Mouse (Mus musculus) common myeloid progenitor, adult 5-6 weeks (primary cell): ENCODE measurements around the gene Ebf3. TPM values are rescaled to one million over a fixed set of nuclear protein-coding genes. Genes with fewer than 3 reads are reported as not detected.

Experiments used
- ATAC-seq: replicated peaks from 2 replicates; pipeline ENCODE4 v1.8.0; 2016; ENCODE audit warnings: low read depth, mild to moderate bottlenecking, moderate TSS enrichment, inconsistent platforms; ENCODE audit not compliant: poor library complexity, severe bottlenecking
- total RNA-seq: library from RNA; stranded (forward); fragments of 200-1000, 187-1606 nt; gene quantifications from 2 replicates; pipeline ENCODE4 v1.2.3, GENCODE M21; 2017

Gene Ebf3
- total RNA-seq, 1 experiment from 2014 or later, result not detected

GRCm38 (mm10) chr7:137294446-137294845 is 19.8 kb downstream of the Ebf3 start:
- ATAC-seq, result no peak

GRCm38 (mm10) chr7:137289290-137289957 is 24.8 kb downstream of the Ebf3 start:
- ATAC-seq, result 0 out of 2 replicates have a peak, but pooled peaks have one; percentile 42

- no peak for ATAC-seq
Measured at GRCm38 (mm10) chr7:137278171-137278570, 36.1 kb downstream of the Ebf3 start.

GRCm38 (mm10) chr7:137277713-137278112 is 36.5 kb downstream of the Ebf3 start:
- ATAC-seq, result no peak

GRCm38 (mm10) chr7:137272252-137272651 is 42.0 kb downstream of the Ebf3 start:
- no peak for ATAC-seq

- no peak for ATAC-seq
Measured at GRCm38 (mm10) chr7:137268452-137269155, 45.6 kb downstream of the Ebf3 start.

- ATAC-seq, result no peak
Measured at GRCm38 (mm10) chr7:137267441-137267840, 46.8 kb downstream of the Ebf3 start.

- ATAC-seq, result no peak
Measured at GRCm38 (mm10) chr7:137266575-137266974, 47.7 kb downstream of the Ebf3 start.

- no peak for ATAC-seq
Measured at GRCm38 (mm10) chr7:137262330-137262729, 51.9 kb downstream of the Ebf3 start.

- ATAC-seq, result peak; percentile 87
Measured at GRCm38 (mm10) chr7:137246213-137246872, 67.9 kb downstream of the Ebf3 start.

- no peak for ATAC-seq
Measured at GRCm38 (mm10) chr7:137244839-137245238, 69.4 kb downstream of the Ebf3 start.

GRCm38 (mm10) chr7:137240481-137240880 is 73.8 kb downstream of the Ebf3 start:
- no peak for ATAC-seq

GRCm38 (mm10) chr7:137239542-137240133 is 74.6 kb downstream of the Ebf3 start:
- no peak for ATAC-seq

GRCm38 (mm10) chr7:137237419-137237818 is 76.8 kb downstream of the Ebf3 start:
- ATAC-seq, result no peak

- ATAC-seq, result no peak
Measured at GRCm38 (mm10) chr7:137223823-137224222, 90.4 kb downstream of the Ebf3 start.

- no peak for ATAC-seq
Measured at GRCm38 (mm10) chr7:137222831-137223505, 91.3 kb downstream of the Ebf3 start.

- no peak for ATAC-seq
Measured at GRCm38 (mm10) chr7:137221599-137221998, 92.6 kb downstream of the Ebf3 start.

GRCm38 (mm10) chr7:137220436-137220835 is 93.8 kb downstream of the Ebf3 start:
- no peak for ATAC-seq

- ATAC-seq, result no peak
Measured at GRCm38 (mm10) chr7:137218706-137219105, 95.5 kb downstream of the Ebf3 start.

- ATAC-seq, result no peak
Measured at GRCm38 (mm10) chr7:137213444-137213843, 100.8 kb downstream of the Ebf3 start.
